Mouse (Mus musculus) embryo, embryonic 10 days (tissue): ENCODE results near the gene Sarnp.

Experiments used
- DNase-seq: peaks from one replicate; pipeline ENCODE4 v3.0.0-alpha.2; 2015; ENCODE audit warnings: low spot score

The Sarnp gene

GRCm38 (mm10) chr10:128917400-128917799, 100.3 kb downstream of the Sarnp start:
- no peak for DNase-seq

- no peak for DNase-seq
These were observed 101.1 kb downstream of the Sarnp start for GRCm38 (mm10) chr10:128918246-128918645.

GRCm38 (mm10) chr10:128919203-128919631, 102.1 kb downstream of the Sarnp start:
- DNase-seq = peak; percentile 27

GRCm38 (mm10) chr10:128919966-128920365, 102.8 kb downstream of the Sarnp start:
- no peak for DNase-seq

GRCm38 (mm10) chr10:128920736-128921161, 103.6 kb downstream of the Sarnp start:
- no peak for DNase-seq

GRCm38 (mm10) chr10:128921251-128921650, 104.1 kb downstream of the Sarnp start:
- no peak for DNase-seq

GRCm38 (mm10) chr10:128921883-128922821, 105.0 kb downstream of the Sarnp start:
- DNase-seq = no peak

- no peak for DNase-seq
These were observed 105.6 kb downstream of the Sarnp start, which contains the start of gene Rdh5 for GRCm38 (mm10) chr10:128922822-128923012. TSS of gene Rdh5 (minus strand) at chr10:128922888.

GRCm38 (mm10) chr10:128923013-128923691, 106.0 kb downstream of the Sarnp start:
- peak; percentile 85 for DNase-seq

- DNase-seq = no peak
These were observed 106.8 kb downstream of the Sarnp start, which contains the start of gene Bloc1s1 for GRCm38 (mm10) chr10:128923935-128924334. TSS of gene Bloc1s1 (minus strand) at chr10:128924035.
